Mouse (Mus musculus): ENCODE results near the gene Dcaf6.

- TF ChIP-seq POLR2A (IDR thresholded peaks at IDR 0.05; ENCODE audit: control insufficient read depth, low read depth, low read length) (no peak), CTCF (IDR thresholded peaks at IDR 0.05; ENCODE audit: control insufficient read depth, insufficient read depth, insufficient replicate concordance, low read depth, low read length) (no peak)
These were observed 18.6 kb downstream of the Dcaf6 start for GRCm38 (mm10) chr1:165441719-165442118.
